In genomic region chr14:79177754-79178153, GRCm38 (mm10) we compare ENCODE assay signal across 20 mouse cellular contexts.
DNase-seq lines count a peak whose midpoint lies in the region; ATAC-seq lines count a peak whose summit lies in the region.
"Had no signal": no experiment of that assay in that cellular context is flagged by ENCODE, and none has a peak within 500 bp of the region (broad histone marks: within the 10 kb centered on the region; RNA-seq: fewer than 3 reads in every experiment).

No protein-coding gene starts in this region.

- peaks cover 18% of the 10 kb centered on the region for H3K4me1 ChIP-seq in heart, embryonic 16.5 days (ENCODE audit: control insufficient read depth, insufficient read depth, low read length)
- peaks cover 4% of the 10 kb centered on the region; the same call in 1 of the 2 replicates for H3K4me1 ChIP-seq in lung, embryonic 16.5 days (replicated peaks; ENCODE audit: control insufficient read depth, insufficient read depth, low read length)
- H3K4me1 ChIP-seq: midbrain, embryonic 15.5 days had no signal

- WGBS in heart, embryonic 16.5 days: 35% methylated on average over 7 of the region's 7 CpGs
- WGBS in lung, embryonic 16.5 days: 57% methylated on average over 7 of the region's 7 CpGs

- H3K9me3 ChIP-seq in heart, embryonic 16.5 days (replicated peaks; ENCODE audit: control insufficient read depth, low read length): peaks cover 5% of the 10 kb centered on the region; the same call in 1 of the 2 replicates
- no peaks in the 10 kb centered on the region; the same call in 1 of the 2 replicates for H3K9me3 ChIP-seq in lung, embryonic 16.5 days (ENCODE audit: control insufficient read depth, low read length)
- H3K9me3 ChIP-seq: hindbrain, embryonic 13.5 days; midbrain, embryonic 15.5 days had no signal

- peak; percentile 2 to 13 for DNase-seq in adrenal gland, adult (ENCODE audit: inconsistent age in 2 of 2, low spot score in 1 of 2)
- no peak for DNase-seq in adrenal gland, adult 18-20 months (ENCODE audit: low spot score in 2 of 2)
- DNase-seq in heart, adult 18-20 months: no peak
- DNase-seq in lung, postnatal 10 days: no peak
- no peak for DNase-seq in spleen, adult 12 weeks (ENCODE audit: low spot score)
- no peak for DNase-seq in liver
- DNase-seq: adrenal gland, postnatal 14 days; cerebellum, postnatal 10 days; embryo, embryonic 11 days; gastrocnemius, adult 2 months; kidney, postnatal 10 days; liver, postnatal 0 days; thymus, postnatal 14 days had no signal

- peak; percentile 80 for ATAC-seq in heart, embryonic 16.5 days (replicated peaks; ENCODE audit: extremely low read depth, insufficient read depth, low FRiP score)
- peak; percentile 63 for ATAC-seq in lung, embryonic 16.5 days (ENCODE audit: low read depth)
- ATAC-seq: intestine, embryonic 16.5 days; liver, postnatal 0 days; midbrain, embryonic 15.5 days had no signal

- H3K27me3 ChIP-seq in heart, embryonic 16.5 days (ENCODE audit: control insufficient read depth, insufficient read depth, low read length): no peaks in the 10 kb centered on the region
- H3K27me3 ChIP-seq in lung, embryonic 16.5 days (ENCODE audit: control insufficient read depth, insufficient read depth, low read depth, low read length): no peaks in the 10 kb centered on the region
- H3K27me3 ChIP-seq: hindbrain, embryonic 13.5 days; midbrain, embryonic 15.5 days had no signal

- H3K36me3 ChIP-seq in heart, embryonic 16.5 days (ENCODE audit: control insufficient read depth, insufficient read depth): peaks cover 11% of the 10 kb centered on the region
- H3K36me3 ChIP-seq in lung, embryonic 16.5 days (ENCODE audit: control insufficient read depth, insufficient read depth, low read length): peaks cover 4% of the 10 kb centered on the region; the same call in 1 of the 2 replicates
- H3K36me3 ChIP-seq: midbrain, embryonic 15.5 days had no signal

- H3K4me3 ChIP-seq in heart, embryonic 16.5 days (ENCODE audit: low read length): no peak overlapping the region
- H3K4me3 ChIP-seq in lung, embryonic 16.5 days (ENCODE audit: low read length): no peak overlapping the region
- H3K4me3 ChIP-seq: erythroblast, embryonic 14.5 days; gastrocnemius, adult 2 months; hindbrain, embryonic 13.5 days; midbrain, embryonic 15.5 days had no signal

- no peak overlapping the region for H3K9ac ChIP-seq in heart, embryonic 16.5 days (ENCODE audit: low read length)
- no peak overlapping the region for H3K9ac ChIP-seq in lung, embryonic 16.5 days (ENCODE audit: low read length)
- H3K9ac ChIP-seq: hindbrain, embryonic 13.5 days; liver, postnatal 0 days; midbrain, embryonic 15.5 days had no signal

- no peak overlapping the region for H3K4me2 ChIP-seq in heart, embryonic 16.5 days (ENCODE audit: low read depth, low read length)
- H3K4me2 ChIP-seq in lung, embryonic 16.5 days (ENCODE audit: low read depth, low read length): no peak overlapping the region
- H3K4me2 ChIP-seq: heart, embryonic 11.5 days; hindbrain, embryonic 13.5 days; midbrain, embryonic 15.5 days had no signal

- peak overlapping the region; percentile 69 for H3K27ac ChIP-seq in heart, embryonic 16.5 days (ENCODE audit: low read length)
- no peak overlapping the region for H3K27ac ChIP-seq in lung, embryonic 16.5 days (ENCODE audit: low read length)
- H3K27ac ChIP-seq: gastrocnemius, adult 2 months; hindbrain, embryonic 13.5 days; midbrain, embryonic 15.5 days had no signal

Comparison
In these comparisons a context has a peak if more than half of its experiments do, and no peak if none do; other contexts are left out.
1. DNase-seq: peak in adrenal gland, adult (2 of 2); none in adrenal gland, adult 18-20 months (0 of 2), heart, adult 18-20 months (0 of 2), lung, postnatal 10 days (single experiment), spleen, adult 12 weeks (single experiment) and liver (single experiment).